Mouse (Mus musculus) frontal cortex, postnatal 14 days (tissue): ENCODE data around the gene Pex6.

Experiments
- DNase-seq, 2 experiments: peaks; one replicate each; pipeline ENCODE4 v3.0.0; 2022; ENCODE audit warnings: low spot score in 2 of 2

The Pex6 gene

DNA sequence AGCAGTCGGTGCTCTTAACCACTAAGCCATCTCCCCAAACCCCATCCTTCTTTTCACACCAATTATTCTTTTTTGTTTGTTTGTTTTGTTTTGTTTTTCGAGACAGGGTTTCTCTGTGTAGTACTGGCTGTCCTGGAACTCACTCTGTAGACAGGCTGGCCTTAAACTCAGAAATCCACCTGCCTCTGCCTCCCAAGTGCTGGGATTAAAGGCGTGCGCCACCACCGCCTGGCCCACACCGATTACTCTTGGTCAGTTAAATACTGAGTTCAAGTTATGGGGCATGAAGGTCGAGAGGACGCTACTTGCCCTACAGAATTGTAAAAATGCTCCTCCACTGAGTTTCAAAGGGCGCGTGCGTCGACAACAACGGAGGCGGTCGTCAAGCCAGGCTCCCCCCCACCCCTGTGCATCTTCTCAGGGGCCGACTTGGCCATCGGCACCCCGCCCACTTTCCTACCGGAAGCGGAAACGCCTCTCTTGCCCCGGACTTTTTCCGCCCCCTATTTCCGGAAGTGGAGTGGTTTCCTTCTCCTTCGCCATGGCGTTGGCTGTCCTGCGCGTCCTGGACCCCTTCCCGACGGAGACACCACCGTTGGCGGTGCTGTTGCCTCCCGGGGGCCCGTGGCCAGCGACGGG lies at the start of gene Pex6:
Pex6 (plus strand) TSS at position 505 of the 639 bp plus-strand sequence.
- DNase-seq = peak; percentile 81 to 86

DNA sequence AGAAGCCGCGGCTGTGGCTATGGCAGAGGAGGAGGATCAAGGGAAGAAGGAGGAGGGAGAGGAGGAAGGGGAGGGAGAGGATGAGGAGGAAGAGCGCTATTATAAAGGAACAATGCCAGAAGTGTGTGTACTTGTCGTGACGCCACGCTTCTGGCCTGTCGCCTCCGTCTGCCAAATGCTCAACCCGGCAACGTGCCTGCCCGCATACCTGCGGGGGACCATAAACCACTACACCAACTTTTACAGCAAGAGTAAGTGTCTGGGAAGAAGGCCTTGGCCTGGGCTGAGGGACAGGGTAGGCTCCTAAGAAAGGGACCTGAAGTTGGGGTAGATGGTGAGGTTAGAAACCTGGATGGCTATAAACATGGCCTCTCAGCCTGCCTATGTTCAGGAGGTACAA lies 49.3 kb upstream of the Pex6 start:
- no peak for DNase-seq

DNA sequence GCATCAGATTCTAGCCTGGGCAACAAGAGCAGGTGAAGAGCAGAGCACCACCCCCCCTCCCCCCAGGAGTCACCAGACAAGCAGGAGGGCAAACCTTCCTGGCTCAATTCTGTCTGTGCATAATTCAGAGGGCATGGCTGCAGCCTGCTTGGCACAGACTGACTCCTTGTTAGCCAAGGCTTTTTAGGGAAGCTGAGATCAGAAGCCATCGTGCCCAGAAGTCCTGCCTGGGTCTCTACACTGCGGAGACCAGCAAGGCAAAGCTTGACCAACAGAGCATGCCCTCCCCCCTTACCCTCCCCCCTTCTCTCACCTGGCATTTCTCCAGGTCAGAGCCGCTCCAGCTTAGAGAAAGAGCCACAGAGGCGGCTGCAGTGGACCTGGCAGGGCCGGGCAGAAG lies 48.5 kb upstream of the Pex6 start:
- DNase-seq = no peak

DNA sequence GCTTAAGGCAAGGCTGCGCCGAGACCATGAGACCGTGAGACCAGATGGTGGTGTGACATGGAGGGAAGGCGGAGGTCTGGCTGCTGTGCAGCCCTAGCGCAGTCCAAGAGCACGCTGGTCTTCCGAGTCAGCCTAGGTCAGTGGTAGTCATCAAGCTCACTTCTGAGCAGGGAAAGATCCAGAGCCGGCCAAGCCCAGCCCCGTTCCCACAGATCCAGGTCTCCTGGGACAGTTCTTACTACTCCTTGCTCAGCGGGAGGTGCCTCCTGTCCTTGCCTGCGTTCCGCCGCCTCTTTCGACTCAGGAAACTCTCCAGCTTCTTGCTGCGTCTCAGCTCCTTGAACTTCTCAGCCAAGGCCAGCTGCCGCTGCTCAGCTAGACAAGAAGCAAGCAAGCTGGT lies 43.6 kb upstream of the Pex6 start:
- DNase-seq = no peak

DNA sequence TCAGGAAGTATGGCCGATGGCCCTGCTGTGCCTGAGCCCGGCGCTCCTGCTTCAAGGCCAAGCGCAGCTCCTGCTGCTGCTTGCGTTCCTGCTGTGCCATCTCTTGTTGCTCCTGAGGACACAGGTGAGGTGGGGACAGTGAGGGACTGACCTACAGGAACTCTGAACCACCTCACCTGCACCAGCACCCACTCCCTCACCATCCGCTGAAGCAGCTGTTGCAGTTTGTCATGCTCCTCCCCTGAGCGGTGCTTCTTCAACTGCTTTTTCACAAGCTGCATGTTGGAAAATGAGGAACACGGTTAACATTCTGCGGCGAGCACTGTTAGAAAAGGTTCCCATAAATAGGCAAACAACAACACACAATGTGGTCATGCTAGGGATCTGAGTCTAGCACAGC lies 41.4 kb upstream of the Pex6 start:
- no peak for DNase-seq

DNA sequence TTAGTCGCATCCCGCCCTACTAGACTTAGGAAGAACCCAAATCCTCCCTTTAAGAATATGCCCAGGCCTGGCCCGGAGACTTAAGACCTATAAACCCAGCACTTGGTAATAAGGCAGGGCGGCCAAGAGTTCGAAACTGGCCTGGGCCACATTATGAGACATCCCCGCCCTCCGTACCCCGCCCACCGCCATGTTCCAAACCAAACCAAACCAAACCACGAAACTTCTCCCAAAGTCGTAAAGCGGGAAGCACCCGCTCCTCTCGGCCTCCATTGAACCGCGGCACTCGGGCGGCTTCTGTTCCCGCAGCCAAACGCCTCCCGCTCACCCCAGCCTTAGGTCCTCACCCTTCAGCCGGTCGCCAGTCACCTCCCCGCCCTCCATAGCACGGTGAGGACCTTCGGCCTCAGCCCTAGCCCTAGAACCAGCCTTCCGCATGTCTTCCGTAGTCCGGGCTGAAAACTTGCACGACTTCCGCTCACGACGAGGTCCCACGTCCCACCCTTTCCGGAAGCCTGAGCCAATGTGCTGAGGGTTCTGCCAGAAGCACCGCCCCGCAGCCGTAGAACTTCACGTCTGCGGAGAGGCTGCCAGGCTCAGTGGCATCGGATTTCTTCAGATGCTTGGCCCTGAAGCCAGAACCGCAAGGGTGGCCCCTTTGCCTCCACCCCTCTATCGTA lies 37.3 kb upstream of the Pex6 start, which contains the start of gene Rrp36:
Rrp36 (minus strand) TSS at position 503 of the 680 bp plus-strand sequence.
- peak; percentile 79 to 85 for DNase-seq

DNA sequence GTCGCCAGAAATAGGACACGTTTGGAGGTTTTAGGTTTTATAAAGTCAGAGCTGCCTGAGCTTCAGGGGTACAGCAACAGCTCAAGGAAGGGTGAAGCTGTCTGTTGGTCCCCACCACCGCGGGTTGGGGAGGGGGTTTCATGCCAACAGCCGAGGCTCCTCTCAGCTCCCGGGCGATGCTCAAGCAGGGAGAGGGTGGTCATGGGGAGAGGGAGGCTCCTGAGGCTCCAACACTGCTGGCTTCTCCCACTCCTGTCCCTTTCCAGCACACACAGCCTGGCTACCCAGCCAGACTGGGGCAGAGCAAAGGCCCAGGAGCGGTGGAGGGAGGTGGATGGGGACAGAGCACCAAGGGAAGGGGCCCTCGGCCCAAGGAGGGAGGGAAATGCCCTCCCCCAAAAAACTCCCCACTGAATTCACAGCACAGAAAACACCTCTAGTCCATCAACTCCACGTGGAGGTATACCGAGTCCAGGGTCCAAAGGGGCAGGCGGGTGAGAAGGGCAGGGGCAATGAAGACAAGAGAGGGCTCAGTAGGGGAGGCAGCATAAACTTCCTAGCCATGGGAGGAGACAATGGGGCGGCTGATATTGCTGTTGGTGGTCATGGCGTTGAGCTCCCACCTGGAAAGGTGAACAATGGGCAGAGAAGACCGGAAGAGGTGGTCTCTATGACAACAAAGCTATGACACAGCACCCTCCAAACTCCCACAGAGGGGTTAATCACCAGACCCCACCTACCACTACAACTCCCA lies 36.6 kb upstream of the Pex6 start:
- DNase-seq = no peak

DNA sequence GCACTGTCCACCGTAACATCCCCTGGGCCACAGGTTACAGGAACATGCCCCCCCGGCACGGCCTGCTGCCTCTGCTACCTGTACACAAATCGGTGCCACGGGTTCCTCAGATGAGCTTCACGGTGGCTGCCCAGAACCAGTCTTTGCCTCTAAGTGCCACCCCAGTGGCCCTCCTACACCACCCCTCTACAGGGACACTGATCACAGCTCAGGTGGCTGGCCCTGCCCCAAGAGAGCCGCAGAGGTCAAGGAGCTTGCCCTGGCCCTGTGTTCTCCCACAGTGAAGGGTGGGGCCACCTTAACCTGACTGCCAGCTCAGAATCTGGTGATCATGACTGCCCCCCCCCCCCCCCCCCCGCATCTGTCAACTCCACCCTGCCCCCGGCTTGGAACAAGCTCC lies 32.8 kb upstream of the Pex6 start, which contains the start of gene Mea1:
Mea1 (plus strand) TSS at position 378 of the 400 bp plus-strand sequence.
- no peak for DNase-seq

DNA sequence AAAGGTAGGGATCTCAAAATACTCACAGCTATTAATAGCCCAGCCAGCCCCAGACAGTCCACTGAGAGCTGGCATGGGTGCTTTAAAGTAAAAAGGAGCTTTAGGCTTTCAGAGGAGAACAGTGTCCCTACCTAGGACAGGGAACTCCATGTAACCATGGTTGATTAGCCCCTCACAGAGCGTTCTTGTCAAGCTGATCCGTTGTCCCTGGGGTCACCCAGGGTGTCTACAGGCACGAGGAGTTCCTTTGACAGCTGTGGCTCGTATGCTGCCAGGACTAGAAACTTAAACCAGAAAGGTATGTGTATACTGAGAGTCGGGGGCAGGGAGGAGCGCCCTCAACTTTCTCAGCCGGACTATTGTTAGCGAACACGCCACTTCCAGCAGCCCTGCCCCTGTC lies 32.4 kb upstream of the Pex6 start:
- no peak for DNase-seq

DNA sequence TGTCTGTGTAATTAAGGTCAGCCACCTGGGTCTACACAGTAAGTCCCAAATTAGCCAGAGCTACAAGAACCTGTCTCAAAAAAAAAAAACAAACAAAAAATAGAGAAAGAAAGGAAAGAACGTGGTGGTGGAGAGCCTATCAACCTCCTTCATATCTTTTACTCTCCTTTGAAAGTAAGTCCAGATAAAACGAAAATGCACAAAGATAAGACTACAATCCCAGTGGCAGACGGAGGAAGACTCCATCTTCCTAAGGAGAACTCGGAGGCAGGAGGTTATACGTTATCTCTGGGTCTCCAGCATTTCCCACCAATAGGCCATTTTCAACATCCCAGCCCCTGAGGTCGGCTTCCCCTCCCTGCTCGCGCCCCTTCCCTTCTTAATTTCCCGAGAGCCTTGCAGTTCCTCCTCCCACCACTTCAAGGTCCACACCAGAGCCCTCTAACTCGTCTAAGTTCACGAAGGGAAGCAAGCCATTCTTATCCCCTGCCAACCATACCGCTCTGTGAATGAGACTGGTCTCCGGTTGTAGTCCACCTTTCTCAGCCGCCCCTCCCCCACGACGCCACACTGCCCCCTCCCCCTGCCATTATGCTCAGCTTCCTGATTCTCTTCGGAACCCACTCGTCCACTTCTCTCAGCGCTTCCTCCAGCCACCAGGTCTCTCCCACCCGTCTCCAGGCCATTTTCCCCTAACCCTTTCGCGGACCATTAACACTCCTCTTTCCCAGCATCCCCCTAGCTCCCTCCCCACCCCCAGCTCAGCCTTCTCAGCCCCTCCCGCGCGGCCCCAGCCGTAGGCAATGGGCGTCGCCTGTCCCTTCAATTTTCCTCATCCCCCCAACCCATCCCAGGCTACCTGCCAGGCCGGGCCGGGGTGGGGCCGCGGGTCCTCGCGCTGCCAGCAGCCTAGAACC lies 31.2 kb upstream of the Pex6 start:
- peak in 1 of 2 experiments; percentile 37 for DNase-seq

DNA sequence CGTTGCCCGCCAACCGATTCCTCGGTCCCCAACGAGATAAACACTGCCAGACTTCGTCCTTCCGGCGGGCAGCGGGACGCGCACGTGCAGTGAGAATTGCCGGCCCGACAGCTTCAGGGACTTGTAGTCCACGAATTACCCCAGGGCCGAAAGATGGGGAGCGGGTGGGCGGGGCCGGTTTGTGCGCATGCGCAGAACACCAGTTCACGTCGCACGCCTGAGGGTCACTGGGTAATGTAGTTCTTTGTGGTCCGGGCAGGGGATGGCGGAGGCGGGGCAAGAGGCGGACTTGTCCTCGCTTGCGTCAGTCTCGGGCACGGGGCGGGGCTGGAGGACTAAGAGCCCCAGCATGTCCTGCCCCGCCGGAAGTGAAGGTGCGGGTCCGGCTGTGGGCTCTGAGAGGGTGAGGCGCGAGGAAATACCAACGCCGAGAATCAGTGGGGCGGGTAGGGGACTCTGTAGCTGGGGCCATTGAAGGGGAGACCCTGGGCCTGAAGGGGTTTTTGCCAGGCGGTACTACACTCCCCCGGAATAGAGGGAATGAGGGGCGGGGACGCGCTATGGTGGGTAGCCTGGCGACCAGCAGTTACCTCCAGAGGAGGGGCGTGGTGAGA lies 30.4 kb upstream of the Pex6 start, which contains the start of gene Klhdc3:
Klhdc3 (minus strand) TSS at position 155 of the 614 bp plus-strand sequence.
- peak; percentile 94 to 95 for DNase-seq

DNA sequence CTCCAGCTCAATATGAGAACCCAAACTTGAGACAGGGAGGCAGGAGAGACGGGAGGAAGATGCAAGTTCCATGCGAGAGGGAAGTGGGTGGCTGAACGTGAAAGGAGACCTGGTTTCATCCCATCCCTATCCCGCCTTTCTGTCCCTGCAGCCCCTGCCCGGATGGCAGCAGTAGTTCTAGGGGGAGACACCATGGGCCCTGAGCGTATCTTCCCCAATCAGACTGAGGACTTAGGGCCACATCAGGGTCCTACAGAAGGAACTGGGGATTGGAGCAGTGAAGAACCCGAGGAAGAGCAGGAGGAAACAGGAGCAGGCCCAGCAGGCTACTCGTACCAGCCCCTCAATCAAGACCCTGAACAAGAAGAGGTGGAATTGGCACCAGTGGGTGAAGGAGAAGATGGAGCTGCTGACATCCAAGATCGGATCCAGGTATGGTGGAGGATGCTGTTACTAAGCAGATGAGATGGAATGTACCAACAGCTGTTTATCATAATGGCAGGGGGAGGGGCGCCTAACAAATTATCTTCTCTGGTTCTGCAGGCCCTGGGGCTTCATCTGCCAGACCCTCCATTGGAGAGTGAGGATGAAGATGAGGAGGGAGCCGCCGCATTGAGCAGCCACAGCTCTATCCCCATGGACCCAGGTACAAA lies 29.7 kb upstream of the Pex6 start:
- no peak for DNase-seq

DNA sequence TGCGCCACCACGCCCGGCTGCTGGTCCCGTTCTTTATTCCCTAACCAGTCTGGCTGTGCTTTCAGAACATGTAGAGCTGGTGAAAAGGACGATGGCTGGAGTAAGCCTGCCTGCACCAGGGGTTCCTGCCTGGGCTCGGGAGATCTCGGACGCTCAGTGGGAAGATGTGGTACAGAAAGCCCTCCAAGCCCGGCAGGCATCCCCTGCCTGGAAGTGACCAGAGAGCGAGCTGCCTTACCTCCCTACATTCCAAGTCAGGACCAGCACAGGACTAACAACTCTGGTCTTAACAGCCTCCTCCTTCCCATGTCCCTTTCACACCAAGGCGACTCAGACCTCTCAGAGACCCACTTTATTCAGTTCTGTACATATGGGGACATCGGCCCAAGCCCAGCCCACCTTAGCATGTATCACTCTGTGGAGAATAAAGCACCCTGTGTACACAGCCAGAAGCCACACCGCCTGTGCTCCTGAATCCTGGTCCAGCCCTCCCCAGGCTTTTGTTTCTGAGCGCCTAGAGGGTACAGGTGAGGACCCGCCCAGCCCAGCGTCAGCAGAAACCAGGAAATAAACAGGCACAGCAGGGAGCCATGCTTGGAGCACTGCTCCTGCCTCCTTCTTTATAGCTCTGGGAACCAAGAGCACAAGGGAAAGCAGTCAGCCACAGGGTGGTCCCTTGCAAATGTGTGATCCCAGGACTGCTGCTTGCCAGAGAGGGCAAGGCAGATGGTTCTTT lies 28.4 kb upstream of the Pex6 start:
- DNase-seq = no peak

DNA sequence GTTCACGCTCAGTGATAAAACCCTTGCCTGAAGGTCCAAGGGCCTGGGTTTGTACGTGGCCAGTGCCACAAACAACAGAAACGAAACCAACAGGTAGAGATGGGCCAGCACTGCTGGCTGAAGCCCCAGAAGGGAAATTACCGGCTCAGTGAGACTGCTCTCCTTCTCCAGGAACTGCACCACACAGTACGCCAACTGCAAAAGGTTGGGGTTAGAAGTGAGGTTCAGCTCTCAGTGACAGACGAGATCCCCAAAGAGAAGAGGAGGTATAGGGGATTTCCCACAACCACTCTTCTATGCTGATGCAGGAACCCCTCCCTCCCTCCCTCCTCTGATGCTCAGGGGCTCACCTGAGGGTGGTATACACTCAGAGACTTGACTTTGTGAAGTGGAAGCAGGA lies 25.4 kb upstream of the Pex6 start:
- DNase-seq = no peak

DNA sequence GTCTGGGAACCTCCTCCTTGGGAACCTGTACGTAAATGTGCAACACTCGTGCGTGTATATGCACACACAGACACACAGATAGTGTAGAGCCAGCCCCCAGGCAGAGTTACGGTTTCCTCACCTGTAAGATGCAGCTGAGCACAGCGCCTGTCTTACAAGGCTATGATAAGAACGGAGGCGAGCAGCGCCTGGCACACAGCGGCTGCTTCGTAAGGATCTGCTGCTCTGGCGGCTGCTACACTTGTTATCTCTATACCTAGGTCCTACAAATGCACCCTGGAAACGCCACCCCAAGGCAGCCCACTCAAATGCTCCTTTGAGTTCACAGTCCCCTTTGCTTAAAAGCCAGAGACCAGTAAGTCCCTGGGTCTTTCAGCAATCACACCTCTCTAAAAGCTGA lies 20.6 kb upstream of the Pex6 start:
- DNase-seq = no peak

DNA sequence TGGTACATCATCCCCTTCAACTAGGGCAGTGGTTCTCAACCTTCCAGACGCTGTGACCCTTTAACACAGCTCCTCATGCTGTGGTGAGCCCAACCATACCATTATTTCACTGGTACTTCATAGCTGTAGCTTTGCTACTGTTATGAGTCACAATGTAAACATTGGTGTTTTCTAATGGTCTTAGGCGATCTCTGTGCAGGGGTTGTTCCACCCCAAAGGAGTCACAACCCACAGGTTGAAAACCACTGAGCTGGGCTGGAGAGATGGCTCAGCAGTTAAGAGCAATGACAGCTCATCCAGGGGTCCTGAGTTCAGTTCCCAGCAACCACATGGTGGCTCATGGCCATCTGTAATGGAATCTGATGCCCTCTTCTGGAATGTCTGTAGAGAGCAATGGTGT lies 19.9 kb upstream of the Pex6 start:
- no peak for DNase-seq

DNA sequence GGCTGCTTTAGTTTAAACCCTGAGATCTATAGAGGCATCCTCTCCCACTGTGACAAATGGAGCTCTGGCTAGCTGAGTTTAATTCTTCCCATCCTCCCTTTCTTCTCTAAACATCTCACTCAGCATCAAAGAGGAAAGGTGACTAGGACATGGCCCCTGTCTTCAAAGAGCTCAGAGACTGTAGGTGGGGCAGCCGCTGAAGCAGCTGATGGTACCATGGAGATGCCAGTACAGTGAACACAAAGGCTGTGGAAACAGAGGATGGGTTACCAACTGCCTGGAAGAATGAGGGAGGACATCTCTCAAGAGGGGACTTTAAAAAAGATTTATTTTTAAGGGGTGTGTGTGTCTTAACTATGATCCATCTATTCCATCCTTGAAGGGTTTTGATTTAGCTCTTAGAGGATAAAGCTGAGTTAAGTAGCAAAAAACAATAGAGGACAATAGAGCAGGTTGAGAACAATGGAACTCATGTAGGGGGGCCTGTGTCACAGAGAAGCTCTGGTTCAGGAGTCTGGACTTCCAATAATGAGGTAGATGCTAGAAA lies 16.7 kb upstream of the Pex6 start:
- no peak for DNase-seq

DNA sequence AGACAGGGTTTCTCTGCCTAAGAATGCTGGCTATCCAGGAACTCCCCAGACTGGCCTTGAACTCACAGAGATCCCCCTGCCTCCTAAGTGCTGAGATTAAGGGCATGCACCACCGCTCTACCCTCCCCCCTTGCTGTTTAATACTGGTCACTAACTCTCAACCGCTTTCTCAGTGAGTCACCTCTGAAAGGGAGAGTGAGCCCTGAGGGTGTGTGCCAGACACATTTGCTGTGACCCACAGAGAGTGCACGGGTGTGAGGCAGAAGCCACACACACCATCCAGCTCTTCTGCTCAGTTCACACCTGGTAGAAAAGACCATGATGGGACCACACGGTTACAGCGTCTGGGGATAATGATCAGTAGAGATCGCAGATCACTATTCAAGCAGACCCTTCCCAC lies 12.7 kb upstream of the Pex6 start:
- no peak for DNase-seq

DNA sequence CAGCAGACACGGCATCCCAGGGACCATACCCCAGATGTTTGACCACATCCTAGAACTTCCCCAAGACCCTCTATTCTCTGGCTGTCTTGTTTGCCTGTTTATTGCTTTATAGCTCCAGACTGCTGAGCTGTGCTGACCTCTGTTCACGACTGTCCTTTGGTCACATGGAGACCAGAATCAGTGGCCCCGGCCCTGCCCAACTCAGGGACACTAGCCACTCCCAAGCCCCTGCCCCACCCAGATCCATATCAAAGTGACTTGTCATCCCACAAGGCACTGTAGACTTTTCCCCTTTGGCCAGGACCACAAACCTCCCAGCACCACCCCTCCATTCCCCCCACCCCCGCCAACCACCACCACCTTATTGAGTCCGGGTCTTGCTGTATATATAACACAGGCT lies 12.0 kb upstream of the Pex6 start:
- DNase-seq = no peak

DNA sequence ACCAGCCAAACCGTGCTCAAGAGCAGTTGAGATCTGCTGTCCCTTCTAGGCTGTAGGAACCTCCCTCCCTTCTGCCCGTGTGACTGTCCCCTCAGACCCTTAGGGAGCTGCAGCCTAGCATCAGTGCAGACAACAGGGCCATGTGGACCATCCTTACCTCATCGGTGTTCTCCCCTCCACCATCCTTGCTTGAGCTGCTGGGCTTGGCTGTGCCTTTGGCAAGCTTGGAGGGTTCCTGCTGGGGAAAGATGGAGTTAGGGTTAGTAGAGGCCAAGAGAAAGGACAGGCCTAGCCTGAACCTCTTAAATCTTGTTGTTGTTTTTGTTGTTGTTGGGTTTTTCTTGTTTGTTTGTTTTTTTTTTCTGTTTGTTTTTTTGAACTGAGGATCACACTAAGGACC lies 11.4 kb upstream of the Pex6 start:
- no peak for DNase-seq
